Mouse (Mus musculus) forebrain, embryonic 15.5 days (tissue): ENCODE results near the gene Ube2k. TPM values are rescaled to one million over a fixed set of nuclear protein-coding genes. Genes with fewer than 3 reads are reported as not detected.
"Not testable (repeated sequence)": the region's sequence is repeated elsewhere in the genome, so short reads cannot be mapped to it uniquely, and the experiment has no call there.

Source experiments
- ATAC-seq: fragments of 200-750 bp; cut with Nextera tagmentation; replicated peaks from 2 replicates; pipeline ENCODE4 v1.8.0; 2017; ENCODE audit warnings: mild to moderate bottlenecking, moderate TSS enrichment, moderate library complexity
- H3K27ac ChIP-seq: fragments of 300-500 bp; sonication (generic); replicated peaks from 2 replicates; pipeline ENCODE4 v1.5.1; 2015; ENCODE audit warnings: mild to moderate bottlenecking, inconsistent platforms
- H3K27me3 ChIP-seq: fragments of 300-500 bp; sonication (generic); 2 replicates; pipeline ENCODE4 v1.6.1; 2015; ENCODE audit warnings: inconsistent platforms
- H3K36me3 ChIP-seq: fragments of 300-500 bp; sonication (generic); 2 replicates; pipeline ENCODE4 v1.6.1; 2015; ENCODE audit warnings: mild to moderate bottlenecking, inconsistent platforms
- H3K4me1 ChIP-seq: fragments of 300-500 bp; sonication (generic); 2 replicates; pipeline ENCODE4 v1.6.1; 2015; ENCODE audit warnings: inconsistent platforms
- H3K4me2 ChIP-seq: fragments of 300-500 bp; sonication (generic); replicated peaks from 2 replicates; pipeline ENCODE4 v1.6.1; 2015; ENCODE audit warnings: mild to moderate bottlenecking, inconsistent platforms
- H3K4me3 ChIP-seq: fragments of 300-500 bp; sonication (generic); 2 replicates; pipeline ENCODE4 v1.5.1; 2015; ENCODE audit warnings: mild to moderate bottlenecking, inconsistent platforms
- H3K9ac ChIP-seq: fragments of 300-500 bp; sonication (generic); replicated peaks from 2 replicates; pipeline ENCODE4 v1.6.1; 2015; ENCODE audit warnings: mild to moderate bottlenecking, inconsistent platforms
- H3K9me3 ChIP-seq: fragments of 300-500 bp; sonication (generic); 2 replicates; pipeline ENCODE4 v1.6.1; 2016; ENCODE audit warnings: inconsistent platforms
- WGBS: fragments of 180-500 bp; shearing (Covaris S2); methylation state at CpG from one replicate; pipeline ENCODE4 v1.1.7; 2015; ENCODE audit warnings: mixed read lengths; 5-methylcytosine and 5-hydroxymethylcytosine counted together
- polyA plus RNA-seq: library from polyadenylated mRNA; unstranded; fragments of >200 nt; fragmentation: Nextera tagmentation; extraction: Ambion mirVana; gene quantifications from 2 replicates; pipeline ENCODE4 v1.2.1, GENCODE M21; 2015

The Ube2k gene
- polyA plus RNA-seq, 1 experiment from 2014 or later: 195 TPM

DNA sequence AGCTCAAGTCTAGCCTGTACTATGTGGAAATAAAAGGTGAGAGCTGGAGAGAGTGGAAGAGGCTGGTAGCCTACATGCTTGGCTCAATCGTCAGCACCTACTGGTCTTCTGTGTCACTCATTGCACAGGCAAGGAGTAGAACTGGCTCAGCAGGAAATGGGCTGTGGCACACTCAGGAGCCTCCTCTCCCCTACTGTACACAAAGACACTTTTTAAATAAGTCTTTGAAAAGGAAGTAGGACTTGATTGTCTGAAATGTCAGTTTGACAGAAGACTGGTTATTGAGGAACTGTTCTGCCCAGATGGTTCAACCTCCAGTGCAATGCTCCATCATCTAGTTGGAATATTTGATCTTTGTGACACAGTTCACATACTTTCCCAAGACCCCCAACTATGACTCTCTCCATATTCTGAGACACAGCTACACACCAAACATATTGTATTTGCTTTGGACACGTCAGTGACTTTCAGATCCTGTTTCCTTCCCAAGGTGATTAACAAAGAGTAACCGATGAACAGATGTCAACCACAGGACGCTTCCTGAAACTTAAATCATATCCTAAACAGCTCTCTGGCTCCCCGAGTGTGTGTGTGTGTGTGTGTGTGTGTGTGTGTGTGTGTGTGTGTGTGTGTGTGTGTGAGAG, 22.3 kb upstream of the Ube2k start:
- H3K36me3 ChIP-seq: no peaks in the 10 kb centered on the region
- H3K4me2 ChIP-seq: no peak overlapping the region
- no peaks in the 10 kb centered on the region for H3K27me3 ChIP-seq
- no peaks in the 10 kb centered on the region for H3K4me1 ChIP-seq
- 81% methylated on average over 5 of the region's 5 CpGs for WGBS
- no peak overlapping the region for H3K4me3 ChIP-seq
- ATAC-seq: no peak
- H3K27ac ChIP-seq: no peak overlapping the region
- H3K9ac ChIP-seq: no peak overlapping the region
- no peaks in the 10 kb centered on the region for H3K9me3 ChIP-seq

DNA sequence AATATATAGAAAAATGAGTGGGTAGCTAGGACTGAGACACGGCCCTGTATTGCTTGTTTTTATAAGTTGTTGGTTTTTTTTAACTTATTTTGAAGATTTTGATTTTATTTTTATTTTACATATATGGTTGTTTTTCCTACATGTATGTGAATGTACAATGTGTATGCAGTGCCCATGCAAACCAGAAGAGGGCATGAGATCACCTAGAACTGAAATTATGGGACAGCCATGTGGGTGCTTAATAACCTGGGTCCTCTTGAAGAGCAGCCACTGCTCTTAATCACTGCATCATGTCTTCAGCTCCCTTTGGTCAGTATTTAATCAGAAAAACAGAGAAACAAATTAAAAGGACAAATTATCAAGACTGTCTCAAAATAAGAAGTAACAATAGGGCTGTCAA, 15.2 kb upstream of the Ube2k start:
- H3K27me3 ChIP-seq: no peaks in the 10 kb centered on the region
- WGBS: 83% methylated on average over 1 of the region's 1 CpGs

DNA sequence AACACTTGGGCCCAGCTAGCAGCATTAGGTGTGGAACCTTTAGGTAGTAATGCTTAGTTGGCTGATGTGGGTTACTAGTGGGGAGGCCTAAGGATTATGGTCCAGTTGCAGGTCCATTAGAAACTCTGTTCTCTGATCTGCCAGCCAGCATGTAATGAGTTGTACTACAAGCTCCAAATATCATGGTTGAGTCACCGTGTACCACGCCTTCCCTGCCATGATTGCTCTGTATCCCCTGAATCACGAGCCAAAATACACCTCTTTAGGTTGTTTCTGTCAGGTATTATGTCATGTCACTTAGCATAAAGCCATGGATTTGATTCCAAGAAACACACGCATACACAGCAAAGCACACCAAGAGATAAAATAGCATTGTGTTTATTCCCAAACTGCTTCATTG, 12.2 kb upstream of the Ube2k start:
- no peak overlapping the region for H3K9ac ChIP-seq
- H3K4me2 ChIP-seq: no peak overlapping the region
- no peaks in the 10 kb centered on the region for H3K27me3 ChIP-seq
- ATAC-seq: no peak
- H3K9me3 ChIP-seq: no peaks in the 10 kb centered on the region
- no peak overlapping the region for H3K4me3 ChIP-seq
- no peak overlapping the region for H3K27ac ChIP-seq
- no peaks in the 10 kb centered on the region for H3K36me3 ChIP-seq
- H3K4me1 ChIP-seq: no peaks in the 10 kb centered on the region; the same call in 1 of the 2 replicates
- 56% methylated on average over 4 of the region's 4 CpGs for WGBS

More for the DNA sequence above, 15.2 kb upstream of the Ube2k start:
- H3K4me1 ChIP-seq: no peaks in the 10 kb centered on the region; the same call in 1 of the 2 replicates
- H3K4me2 ChIP-seq: no peak overlapping the region
- H3K36me3 ChIP-seq: no peaks in the 10 kb centered on the region
- ATAC-seq: no peak
- H3K4me3 ChIP-seq: no peak overlapping the region
- no peak overlapping the region for H3K27ac ChIP-seq
- no peak overlapping the region for H3K9ac ChIP-seq
- no peaks in the 10 kb centered on the region for H3K9me3 ChIP-seq

DNA sequence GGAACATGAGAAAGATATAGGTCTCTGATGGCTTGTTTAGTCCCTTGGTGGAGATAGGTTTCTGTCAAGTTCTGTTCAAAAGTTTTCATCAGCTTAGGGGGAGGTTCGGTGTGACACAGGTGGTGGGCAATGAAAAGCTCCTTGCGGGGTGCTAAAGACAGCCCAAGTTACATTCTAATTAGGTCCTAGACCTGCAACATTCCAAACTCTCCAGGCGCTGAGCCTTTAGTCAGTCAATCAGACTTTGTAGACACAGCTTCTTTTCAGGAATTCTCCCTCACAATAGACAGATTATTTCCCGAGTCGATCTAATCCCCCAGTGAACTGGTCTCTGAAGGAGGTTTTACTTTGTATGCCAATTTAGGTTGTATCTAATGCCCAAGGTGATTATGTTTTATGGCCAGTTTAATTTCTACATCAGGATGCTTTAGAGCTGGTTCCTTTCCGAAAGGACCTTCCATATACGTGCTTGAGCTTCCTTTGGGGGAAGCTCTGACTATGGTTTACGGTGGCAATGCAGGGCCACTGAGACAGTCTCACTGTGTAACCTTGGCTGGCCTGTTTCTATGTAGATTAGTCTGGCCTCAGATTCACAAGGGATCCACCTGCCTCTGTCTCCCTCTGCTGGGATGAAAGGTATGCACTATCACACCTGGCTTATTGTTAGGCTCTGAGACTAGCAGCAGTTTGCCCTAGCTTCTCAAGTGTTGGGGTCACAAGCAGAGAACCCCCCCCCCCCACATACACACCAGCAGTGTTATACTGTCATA, 11.2 kb upstream of the Ube2k start:
- H3K27me3 ChIP-seq: no peaks in the 10 kb centered on the region
- no peaks in the 10 kb centered on the region for H3K9me3 ChIP-seq
- no peak overlapping the region for H3K9ac ChIP-seq
- ATAC-seq: no peak
- H3K4me3 ChIP-seq: no peak overlapping the region
- no peaks in the 10 kb centered on the region; the same call in 1 of the 2 replicates for H3K4me1 ChIP-seq
- H3K27ac ChIP-seq: no peak overlapping the region
- H3K4me2 ChIP-seq: no peak overlapping the region
- no peaks in the 10 kb centered on the region for H3K36me3 ChIP-seq
- 2% methylated on average over 8 of the region's 8 CpGs for WGBS

DNA sequence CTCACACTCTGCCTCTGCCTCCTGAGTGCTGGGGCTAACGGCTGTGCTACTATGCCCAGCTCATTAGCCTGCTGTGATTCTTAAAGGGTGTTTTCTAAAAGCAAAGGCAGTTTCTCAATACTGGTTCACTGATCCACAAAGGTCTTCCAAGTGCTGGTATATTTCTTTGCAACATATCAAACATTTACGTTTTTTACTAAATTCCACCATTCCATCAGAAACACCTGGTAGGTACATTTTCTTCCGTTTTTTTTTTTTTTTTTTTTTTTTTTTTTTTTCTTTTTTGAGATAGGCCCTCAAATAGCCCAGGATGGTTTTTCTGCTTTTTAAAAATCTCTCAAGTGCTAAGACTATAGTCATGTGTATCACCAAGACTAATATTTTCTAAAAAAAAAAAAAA, 5.8 kb upstream of the Ube2k start:
- no peaks in the 10 kb centered on the region for H3K36me3 ChIP-seq
- WGBS: 59% methylated on average over 3 of the region's 3 CpGs
- no peak for ATAC-seq

DNA sequence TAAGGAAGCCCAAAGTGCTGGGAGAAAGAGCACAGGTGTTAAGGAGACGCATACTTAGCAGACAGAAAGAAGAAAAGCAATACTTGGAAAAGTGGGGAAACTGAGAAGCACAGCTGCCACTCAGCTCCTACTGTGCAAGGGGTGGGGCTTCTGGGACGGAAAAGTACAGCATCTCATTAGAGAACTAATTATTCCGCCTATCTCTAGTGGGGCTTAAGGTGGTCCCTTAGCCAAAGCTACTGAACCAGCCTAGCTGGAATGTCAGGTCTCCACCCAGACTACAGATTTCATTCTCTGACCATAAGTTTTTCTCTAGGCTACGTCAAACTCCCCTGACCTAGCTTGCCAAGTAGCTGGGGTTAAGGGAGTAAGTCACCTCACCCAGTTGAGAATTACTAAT, 2.5 kb upstream of the Ube2k start:
- Histone ChIP-seq H3K4me3 (no peak overlapping the region), H3K4me2 (no peak overlapping the region), H3K4me1 (peaks cover 17% of the 10 kb centered on the region), H3K27ac (no peak overlapping the region), H3K9ac (no peak overlapping the region), H3K36me3 (no peaks in the 10 kb centered on the region), H3K9me3 (no peaks in the 10 kb centered on the region), H3K27me3 (no peaks in the 10 kb centered on the region)
- no peak for ATAC-seq
- 46% methylated on average over 4 of the region's 4 CpGs for WGBS

More for the DNA sequence above, 5.8 kb upstream of the Ube2k start:
- no peak overlapping the region for H3K27ac ChIP-seq
- H3K4me3 ChIP-seq: no peak overlapping the region
- H3K9me3 ChIP-seq: no peaks in the 10 kb centered on the region
- no peaks in the 10 kb centered on the region for H3K27me3 ChIP-seq
- no peak overlapping the region for H3K4me2 ChIP-seq
- H3K4me1 ChIP-seq: 0 out of 2 replicates have a peak, but pooled peaks cover 1% of the 10 kb centered on the region
- no peak overlapping the region for H3K9ac ChIP-seq

DNA sequence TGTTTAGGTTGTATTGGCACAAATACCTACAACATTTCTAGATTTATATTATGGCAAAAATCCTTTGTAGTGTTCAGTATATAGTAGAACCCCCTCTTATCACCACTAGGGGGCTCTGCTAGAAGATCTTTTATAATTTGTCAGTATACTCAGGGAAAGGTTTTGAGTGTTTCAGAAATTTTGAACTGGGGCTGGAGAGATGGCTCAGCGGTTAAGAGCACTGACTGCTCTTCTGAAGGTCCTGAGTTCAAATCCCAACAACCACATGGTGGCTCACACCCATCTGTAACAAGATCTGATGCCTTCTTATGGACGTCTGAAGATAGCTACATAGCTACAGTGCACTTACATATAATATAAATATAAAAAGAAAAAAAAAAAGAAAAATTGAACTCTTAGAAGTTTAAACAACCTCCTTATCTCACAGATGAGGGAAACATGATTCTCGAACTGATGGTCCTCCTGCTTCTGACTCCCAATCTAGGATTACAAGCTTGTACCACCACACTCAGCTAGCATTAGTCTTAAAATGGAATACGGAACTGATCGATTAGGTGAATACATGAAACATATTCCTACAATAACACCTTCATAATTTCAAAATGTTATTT, 1.5 kb upstream of the Ube2k start:
- Histone ChIP-seq H3K4me1 (peaks cover 21% of the 10 kb centered on the region), H3K27ac (no peak overlapping the region), H3K9ac (no peak overlapping the region), H3K9me3 (no peaks in the 10 kb centered on the region), H3K27me3 (no peaks in the 10 kb centered on the region), H3K4me3 (no peak overlapping the region), H3K4me2 (no peak overlapping the region), H3K36me3 (no peaks in the 10 kb centered on the region)
- WGBS: 73% methylated on average over 5 of the region's 5 CpGs
- ATAC-seq: no peak

DNA sequence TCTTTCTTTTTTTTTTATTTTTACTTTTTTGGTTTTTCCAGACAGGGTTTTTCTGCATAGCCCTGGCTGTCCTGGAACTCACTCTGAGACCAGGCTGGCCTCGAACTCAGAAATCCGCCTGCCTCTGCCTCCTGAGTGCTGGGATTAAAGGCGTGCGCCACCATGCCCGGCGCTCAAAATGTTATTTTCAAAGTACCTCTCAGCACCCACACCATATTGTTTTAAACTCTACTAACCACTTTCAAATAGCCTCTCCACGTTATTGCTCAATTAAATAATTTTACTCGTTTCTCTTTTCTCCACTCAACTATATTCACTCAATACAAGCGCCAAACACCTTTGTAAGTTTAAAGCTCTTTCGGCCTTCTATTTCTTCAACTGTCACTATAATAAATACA, 966 bp upstream of the Ube2k start:
- ATAC-seq, H3K27me3 ChIP-seq: not testable (repeated sequence)

DNA sequence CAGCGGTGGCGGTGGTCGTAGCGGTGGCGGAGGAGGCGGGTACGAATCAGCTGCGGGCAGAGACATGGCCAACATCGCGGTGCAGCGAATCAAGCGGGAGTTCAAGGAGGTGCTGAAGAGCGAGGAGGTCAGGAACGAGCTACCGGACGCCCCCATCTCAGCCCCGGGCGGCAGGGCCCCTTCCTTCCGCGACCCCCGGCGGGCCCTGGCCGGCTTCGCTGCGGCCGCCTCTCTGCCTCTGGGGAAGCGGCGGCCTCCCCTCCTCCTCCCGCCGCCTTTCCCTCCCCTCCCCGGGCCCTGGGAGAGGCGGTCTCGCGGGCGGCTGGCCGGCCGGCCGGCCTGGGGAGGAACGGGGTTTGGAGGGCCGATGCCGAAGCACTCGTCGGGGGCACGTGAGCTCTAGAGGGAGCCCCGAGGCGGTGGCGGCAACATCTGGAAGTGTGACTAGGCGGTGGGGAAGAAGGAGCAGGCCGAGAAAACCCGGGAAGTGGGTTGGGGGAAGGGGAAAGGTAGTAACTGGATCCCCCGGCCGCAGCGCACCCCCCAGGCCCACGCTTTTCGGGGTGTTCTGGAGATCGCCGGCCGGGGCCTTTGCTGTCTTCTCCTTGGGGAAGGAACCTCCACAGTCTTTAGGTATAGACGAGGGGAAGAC, 513 bp downstream of the Ube2k start:
- peak; percentile 75 for ATAC-seq
- H3K4me1 ChIP-seq: peaks cover 21% of the 10 kb centered on the region
- H3K4me2 ChIP-seq: peak overlapping the region; percentile 60
- peak overlapping the region; percentile 98 for H3K27ac ChIP-seq
- no peaks in the 10 kb centered on the region for H3K9me3 ChIP-seq
- peak overlapping the region; percentile 90 for H3K4me3 ChIP-seq
- under 1% methylated on average over 40 of the region's 59 CpGs for WGBS
- H3K36me3 ChIP-seq: no peaks in the 10 kb centered on the region
- H3K27me3 ChIP-seq: no peaks in the 10 kb centered on the region
- peak overlapping the region; percentile 91 for H3K9ac ChIP-seq

More for the DNA sequence above, 966 bp upstream of the Ube2k start:
- Histone ChIP-seq H3K4me1 (peaks cover 21% of the 10 kb centered on the region), H3K4me2 (peak overlapping the region; percentile 60), H3K4me3 (peak overlapping the region; percentile 90), H3K27ac (peak overlapping the region; percentile 98), H3K9ac (peak overlapping the region; percentile 91; the same call in 1 of the 2 replicates)
- WGBS: 80% methylated on average over 10 of the region's 10 CpGs
- H3K36me3 ChIP-seq, H3K9me3 ChIP-seq: not testable (repeated sequence)

DNA sequence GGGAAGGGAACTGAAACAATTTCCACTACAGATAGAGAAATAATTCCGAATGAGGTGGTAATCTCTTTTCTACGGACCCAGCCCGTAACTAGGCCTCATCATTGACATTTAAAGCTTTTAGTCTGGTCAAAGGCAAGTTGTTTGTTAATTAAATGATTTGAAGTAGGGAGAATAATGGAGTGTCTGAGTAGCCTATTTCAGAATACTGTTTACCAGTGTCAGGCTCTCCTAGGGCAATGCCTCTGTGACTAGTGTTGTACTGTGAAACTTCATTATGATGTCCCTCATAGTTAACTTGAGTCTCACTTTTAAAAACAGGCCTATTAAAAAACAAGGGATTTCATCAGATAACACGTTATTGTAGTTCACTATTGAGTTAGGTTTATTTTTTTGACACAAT, 1.1 kb downstream of the Ube2k start:
- H3K4me3 ChIP-seq: peak overlapping the region; percentile 90
- H3K4me2 ChIP-seq: peak overlapping the region; percentile 60
- WGBS: 0% methylated on average over 4 of the region's 4 CpGs
- H3K9me3 ChIP-seq: no peaks in the 10 kb centered on the region
- peak overlapping the region; percentile 98 for H3K27ac ChIP-seq
- no peaks in the 10 kb centered on the region for H3K36me3 ChIP-seq
- peak overlapping the region; percentile 91 for H3K9ac ChIP-seq
- no peaks in the 10 kb centered on the region for H3K27me3 ChIP-seq
- no peak for ATAC-seq
- H3K4me1 ChIP-seq: peaks cover 21% of the 10 kb centered on the region

DNA sequence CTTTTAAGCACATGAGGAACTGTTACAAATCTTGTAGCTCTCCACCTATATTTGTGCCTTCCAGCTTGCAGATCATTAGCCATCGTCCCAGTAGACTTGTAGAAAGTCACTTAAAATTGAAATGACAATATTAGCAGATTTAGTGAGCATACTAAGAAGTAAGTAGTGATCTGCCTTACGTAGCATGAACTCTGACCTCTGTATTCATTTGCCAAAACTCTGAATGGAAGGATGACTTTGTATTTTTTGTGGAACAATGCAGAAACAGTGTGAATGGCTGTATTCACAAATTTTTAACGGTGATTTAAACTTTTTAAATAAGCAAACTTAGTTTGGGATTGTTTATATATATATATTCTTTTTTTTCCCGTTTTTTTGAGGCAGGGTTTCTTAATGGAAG, 1.8 kb downstream of the Ube2k start:
- Histone ChIP-seq H3K4me1 (peaks cover 21% of the 10 kb centered on the region), H3K27ac (no peak overlapping the region), H3K9me3 (no peaks in the 10 kb centered on the region), H3K27me3 (no peaks in the 10 kb centered on the region), H3K9ac (peak overlapping the region; percentile 20; the same call in 1 of the 2 replicates), H3K4me2 (peak overlapping the region; percentile 38), H3K4me3 (peak overlapping the region; percentile 25), H3K36me3 (no peaks in the 10 kb centered on the region)
- 11% methylated on average over 4 of the region's 4 CpGs for WGBS
- no peak for ATAC-seq

DNA sequence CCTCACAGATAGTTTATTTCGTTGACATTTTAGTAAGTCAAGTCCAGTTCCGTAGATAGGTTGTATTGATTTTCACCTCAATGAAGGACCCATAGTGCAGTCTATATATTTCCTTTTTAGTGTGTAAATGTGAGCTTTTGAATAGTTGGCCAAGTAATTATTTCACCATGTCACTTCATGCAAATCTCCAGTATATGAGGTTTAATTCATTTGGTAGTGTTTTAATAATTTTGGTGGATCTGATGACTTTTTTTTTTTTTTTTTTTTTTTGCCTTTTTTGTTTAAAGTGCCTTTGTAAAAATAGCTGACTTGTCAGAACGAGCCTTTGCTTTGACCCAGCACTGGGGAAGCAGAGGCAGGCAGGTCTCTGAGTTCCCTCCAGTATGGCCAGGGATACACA, 2.8 kb downstream of the Ube2k start:
- ATAC-seq: no peak
- H3K9me3 ChIP-seq: no peaks in the 10 kb centered on the region
- no peaks in the 10 kb centered on the region for H3K27me3 ChIP-seq
- 91% methylated on average over 3 of the region's 3 CpGs for WGBS
- H3K4me1 ChIP-seq: peaks cover 21% of the 10 kb centered on the region
- H3K9ac ChIP-seq: no peak overlapping the region
- no peaks in the 10 kb centered on the region for H3K36me3 ChIP-seq
- no peak overlapping the region for H3K4me3 ChIP-seq
- no peak overlapping the region for H3K4me2 ChIP-seq
- no peak overlapping the region for H3K27ac ChIP-seq
